19 mouse cellular contexts compared by ENCODE assay signal in genomic region chr1:51476405-51476804, GRCm38 (mm10). TPM values are rescaled to one million over a fixed set of nuclear protein-coding genes. Genes with fewer than 3 reads are reported as not detected.
DNase-seq lines count a peak whose midpoint lies in the region; ATAC-seq lines count a peak whose summit lies in the region.
"Had no signal": no experiment of that assay in that cellular context is flagged by ENCODE, and none has a peak within 500 bp of the region (broad histone marks: within the 10 kb centered on the region; RNA-seq: fewer than 3 reads in every experiment).

No protein-coding gene starts in this region.

- peaks cover 8% of the 10 kb centered on the region for H3K36me3 ChIP-seq in heart, embryonic 16.5 days (ENCODE audit: control insufficient read depth, insufficient read depth)
- no peaks in the 10 kb centered on the region for H3K36me3 ChIP-seq in heart, embryonic 11.5 days (ENCODE audit: control insufficient read depth, insufficient read depth, low read length)
- no peaks in the 10 kb centered on the region for H3K36me3 ChIP-seq in forebrain, embryonic 14.5 days (ENCODE audit: control insufficient read depth, insufficient read depth, low read length)

- no peak overlapping the region for H3K9ac ChIP-seq in heart, embryonic 16.5 days (ENCODE audit: low read length)
- no peak overlapping the region for H3K9ac ChIP-seq in heart, embryonic 11.5 days (ENCODE audit: low read depth, low read length)
- no peak overlapping the region for H3K9ac ChIP-seq in forebrain, embryonic 14.5 days (ENCODE audit: low read length)

- H3K9me3 ChIP-seq in heart, embryonic 16.5 days (replicated peaks; ENCODE audit: control insufficient read depth, low read length): no peaks in the 10 kb centered on the region
- H3K9me3 ChIP-seq in heart, embryonic 11.5 days (replicated peaks; ENCODE audit: control insufficient read depth, low read length): no peaks in the 10 kb centered on the region
- no peaks in the 10 kb centered on the region for H3K9me3 ChIP-seq in forebrain, embryonic 14.5 days (replicated peaks; ENCODE audit: control insufficient read depth, low read length)
- H3K9me3 ChIP-seq: forebrain, embryonic 10.5 days; megakaryocyte, embryonic 14.5 days had no signal

- WGBS in heart, embryonic 16.5 days: 63% methylated on average over 1 of the region's 1 CpGs
- whole genome bisulfite sequencing in heart, embryonic 11.5 days (ENCODE audit: insufficient replicate concordance): 50% methylated on average over 1 of the region's 1 CpGs
- 89% methylated on average over 1 of the region's 1 CpGs for WGBS in forebrain, embryonic 14.5 days

- H3K27ac ChIP-seq in heart, embryonic 16.5 days (ENCODE audit: low read length): no peak overlapping the region
- no peak overlapping the region for H3K27ac ChIP-seq in heart, embryonic 11.5 days (ENCODE audit: low read depth, low read length)
- H3K27ac ChIP-seq in forebrain, embryonic 14.5 days (ENCODE audit: low read depth, low read length): no peak overlapping the region
- H3K27ac ChIP-seq: forebrain, embryonic 10.5 days; hindbrain, postnatal 0 days; layer of hippocampus, adult 2 months; left cerebral cortex, adult 2 months had no signal

- H3K4me1 ChIP-seq in heart, embryonic 16.5 days (ENCODE audit: control insufficient read depth, insufficient read depth, low read length): peaks cover 10% of the 10 kb centered on the region; the same call in 1 of the 2 replicates
- H3K4me1 ChIP-seq in heart, embryonic 11.5 days (ENCODE audit: control insufficient read depth, insufficient read depth, low read length): no peaks in the 10 kb centered on the region
- peaks cover 6% of the 10 kb centered on the region; the same call in 1 of the 2 replicates for H3K4me1 ChIP-seq in forebrain, embryonic 14.5 days (ENCODE audit: control insufficient read depth, insufficient read depth, low read length)

- H3K4me3 ChIP-seq in heart, embryonic 16.5 days (ENCODE audit: low read length): no peak overlapping the region
- H3K4me3 ChIP-seq in heart, embryonic 11.5 days (ENCODE audit: low read depth, low read length): no peak overlapping the region
- H3K4me3 ChIP-seq in forebrain, embryonic 14.5 days (ENCODE audit: low read depth, low read length): no peak overlapping the region

- peak overlapping the region; percentile 34; the same call in 1 of the 2 replicates for H3K4me2 ChIP-seq in heart, embryonic 16.5 days (ENCODE audit: low read depth, low read length)
- H3K4me2 ChIP-seq in heart, embryonic 11.5 days: no peak overlapping the region
- H3K4me2 ChIP-seq in forebrain, embryonic 14.5 days (ENCODE audit: low read length): no peak overlapping the region

- no peak for ATAC-seq in heart, embryonic 16.5 days (replicated peaks; ENCODE audit: extremely low read depth, insufficient read depth, low FRiP score)
- ATAC-seq in heart, embryonic 11.5 days (replicated peaks; ENCODE audit: insufficient number of reproducible peaks, low FRiP score, low TSS enrichment): no peak
- no peak for ATAC-seq in forebrain, embryonic 14.5 days
- ATAC-seq: hindbrain, postnatal 0 days; liver, postnatal 0 days; Patski had no signal

- no peaks in the 10 kb centered on the region for H3K27me3 ChIP-seq in heart, embryonic 16.5 days (ENCODE audit: control insufficient read depth, insufficient read depth, low read length)
- no peaks in the 10 kb centered on the region for H3K27me3 ChIP-seq in heart, embryonic 11.5 days (ENCODE audit: control insufficient read depth, insufficient read depth, low read length)
- H3K27me3 ChIP-seq in forebrain, embryonic 14.5 days (replicated peaks; ENCODE audit: control insufficient read depth, insufficient read depth, low read length): no peaks in the 10 kb centered on the region
- H3K27me3 ChIP-seq: megakaryocyte, embryonic 14.5 days; Patski had no signal

- DNase-seq in thymus, postnatal 0 days (ENCODE audit: low spot score): peak; percentile 43
- no peak for DNase-seq in thymus, postnatal 10 days (ENCODE audit: low spot score in 2 of 2)
- DNase-seq in induced T-regulatory cell, adult 2 months (ENCODE audit: low read depth): peak; percentile 80
- DNase-seq in left cerebral cortex, adult 11 months (ENCODE audit: low spot score): no peak
- no peak for DNase-seq in adrenal gland, adult 8-10 months
- DNase-seq in forebrain, embryonic 14.5 days (ENCODE audit: low spot score): no peak
- DNase-seq: cerebellum, adult 18-20 months; heart, postnatal 14 days; liver, postnatal 0 days; right cerebral cortex, adult 18-20 months; spleen, adult 18-20 months had no signal

RNA-seq across cellular contexts. Expression of gene Nabp1, which starts 1.8 kb away (rescaled TPM):
- 28.0 and 29.1 TPM in 2 replicates for polyA plus RNA-seq in heart, embryonic 16.5 days (2015; fragmentation: Nextera tagmentation; extraction: Ambion mirVana)
- polyA plus RNA-seq in heart, embryonic 11.5 days (2014; fragmentation: Nextera tagmentation; extraction: Ambion mirVana): 14.0 and 15.9 TPM in 2 replicates
- polyA plus RNA-seq in thymus, postnatal 0 days (2015; fragmentation: Nextera tagmentation; extraction: Ambion mirVana): 176 and 185 TPM in 2 replicates
- total RNA-seq in adrenal gland, adult 8-10 months (2022): 10 to 100 TPM; 18.5 to 45.8 (median 28.5) TPM
- 7.9 and 8.7 TPM in 2 replicates for polyA plus RNA-seq in forebrain, embryonic 14.5 days (2014; fragmentation: Nextera tagmentation; extraction: Ambion mirVana)

Comparison
In these comparisons a context has a peak if more than half of its experiments do, and no peak if none do; other contexts are left out.
1. DNase-seq: peak in thymus, postnatal 0 days (single experiment) and induced T-regulatory cell, adult 2 months (single experiment); none in thymus, postnatal 10 days (0 of 2), left cerebral cortex, adult 11 months (single experiment), adrenal gland, adult 8-10 months (single experiment) and forebrain, embryonic 14.5 days (single experiment).